Mouse (Mus musculus) C2C12 (cell line): ENCODE data around the gene Shb. TPM values are rescaled to one million over a fixed set of nuclear protein-coding genes. Genes with fewer than 3 reads are reported as not detected.

Source experiments
- H3K27me3 ChIP-seq: one replicate; pipeline ENCODE4 v1.6.1; 2011; ENCODE audit not compliant: control insufficient read depth, insufficient read depth, insufficient read length
- H3K36me3 ChIP-seq: one replicate; pipeline ENCODE4 v1.6.1; 2011; ENCODE audit not compliant: control insufficient read depth, insufficient read depth
- H3K4me3 ChIP-seq: one replicate; pipeline ENCODE4 v1.5.1; 2011; ENCODE audit warnings: mild to moderate bottlenecking, control low read depth; ENCODE audit not compliant: poor library complexity, insufficient read depth, severe bottlenecking
- H3K79me2 ChIP-seq: one replicate; pipeline ENCODE4 v1.6.1; 2011; ENCODE audit not compliant: control insufficient read depth, insufficient read depth
- H3K79me3 ChIP-seq: one replicate; pipeline ENCODE4 v1.6.1; 2011; ENCODE audit warnings: low read depth, control low read depth
- H3ac ChIP-seq: one replicate; pipeline ENCODE3; 2011; ENCODE audit warnings: low read depth; ENCODE audit not compliant: control insufficient read depth, insufficient read length
- CEBPB ChIP-seq: IDR thresholded peaks from one replicate; pipeline ENCODE4 v1.6.1; 2011; ENCODE audit warnings: low read depth, mild to moderate bottlenecking, control low read depth, moderate library complexity
- CTCF ChIP-seq: IDR thresholded peaks from one replicate; pipeline ENCODE4 v1.5.1; 2011; ENCODE audit not compliant: control insufficient read depth, insufficient read depth, insufficient read length
- FOSL1 ChIP-seq: IDR thresholded peaks from one replicate; pipeline ENCODE4 v1.8.0; 2011; ENCODE audit warnings: mild to moderate bottlenecking, low read length; ENCODE audit not compliant: poor library complexity, insufficient read depth, severe bottlenecking
- MAX ChIP-seq: IDR thresholded peaks from one replicate; pipeline ENCODE4 v1.6.1; 2011; ENCODE audit warnings: mild to moderate bottlenecking, control low read depth
- MYOD1 ChIP-seq: IDR thresholded peaks from one replicate; pipeline ENCODE4 v1.6.1; 2011; ENCODE audit warnings: low read depth; ENCODE audit not compliant: control insufficient read depth, insufficient read length
- MYOG ChIP-seq: IDR thresholded peaks from one replicate; pipeline ENCODE4 v1.6.1; 2011; ENCODE audit not compliant: control insufficient read depth, insufficient read length; ENCODE audit errors: extremely low read depth
- USF1 ChIP-seq: IDR thresholded peaks from one replicate; pipeline ENCODE4 v1.6.1; 2011; ENCODE audit warnings: low read depth, mild to moderate bottlenecking, control low read depth, moderate library complexity
- polyA plus RNA-seq: library from polyadenylated mRNA; unstranded; fragments of >200 nt; fragmentation: generic; extraction: Trizol; gene quantifications from one replicate; pipeline ENCODE4 v1.2.1, GENCODE M21; 2012; ENCODE audit warnings: missing spikeins

Shb gene
- polyA plus RNA-seq, 1 experiment = 35.1 TPM

DNA sequence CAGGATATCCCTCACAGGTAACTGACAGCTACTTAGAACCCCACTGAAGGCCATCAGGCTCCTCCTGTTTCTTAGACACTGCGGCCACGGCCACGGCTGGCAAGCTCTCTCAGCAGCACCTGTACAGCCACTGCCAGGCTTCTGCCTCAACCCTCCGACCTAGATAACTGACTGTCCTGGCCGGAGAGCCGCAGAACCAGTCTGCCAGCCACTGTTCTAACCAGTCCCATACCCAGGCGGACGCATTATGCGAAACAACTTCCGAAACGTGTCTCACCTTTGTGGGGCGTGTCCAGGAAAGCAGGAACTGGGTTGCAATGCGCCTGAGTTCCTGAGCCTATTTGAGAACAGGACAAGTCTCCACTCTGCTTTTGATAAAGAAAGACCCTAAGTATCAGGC, 50.0 kb downstream of the Shb start:
- Histone ChIP-seq H3K79me3 (peaks cover 24% of the 10 kb centered on the region), H3K27me3 (no peaks in the 10 kb centered on the region), H3ac (no peak overlapping the region), H3K36me3 (peaks cover 36% of the 10 kb centered on the region), H3K79me2 (peaks cover 93% of the 10 kb centered on the region), H3K4me3 (no peak overlapping the region)
- TF ChIP-seq MAX = no peak
- no peak for TF ChIP-seq CTCF
- TF ChIP-seq USF1 = no peak
- TF ChIP-seq MYOD1 = no peak
- TF ChIP-seq FOSL1 = no peak
- no peak for TF ChIP-seq MYOG
- no peak for TF ChIP-seq CEBPB

DNA sequence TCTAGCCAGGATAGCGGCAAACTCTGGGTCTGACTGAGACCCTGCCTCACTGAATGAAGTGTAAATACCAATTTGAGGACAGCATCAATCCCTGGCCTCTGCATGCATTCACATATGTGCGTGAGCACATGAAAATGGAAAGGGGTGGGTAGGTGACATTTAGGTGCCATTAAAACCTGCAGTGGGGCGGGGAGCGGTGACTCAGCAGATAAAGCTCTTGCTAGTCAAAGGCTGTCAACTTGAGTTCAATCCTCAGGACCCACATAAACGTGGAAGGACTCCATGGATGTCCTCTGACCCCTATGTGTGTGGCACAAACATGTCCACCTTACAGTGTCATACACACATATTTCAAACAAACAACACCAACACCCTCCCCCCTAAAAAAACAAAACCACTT, 50.8 kb downstream of the Shb start:
- H3K27me3 ChIP-seq = no peaks in the 10 kb centered on the region
- peaks cover 18% of the 10 kb centered on the region for H3K79me3 ChIP-seq

DNA sequence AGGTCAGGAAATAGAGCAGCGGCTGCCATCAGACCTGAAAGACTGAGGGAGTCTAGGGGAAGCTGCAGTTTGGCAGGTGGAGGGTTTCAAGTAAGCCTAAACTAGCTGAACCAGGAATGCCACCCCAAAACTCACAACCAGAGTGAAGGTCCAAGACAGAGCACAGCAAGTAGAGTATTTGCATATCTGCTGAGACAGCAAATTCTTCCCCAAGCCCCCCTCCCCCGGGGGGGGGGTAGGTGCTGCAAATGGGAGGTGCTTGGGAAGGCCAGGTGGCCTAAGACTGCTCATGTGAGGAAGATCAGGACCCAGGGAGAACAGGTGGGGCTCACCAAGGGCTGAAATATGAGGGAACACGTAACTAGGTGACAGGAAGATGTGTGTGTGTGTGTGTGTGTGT, 51.7 kb downstream of the Shb start:
- H3K27me3 ChIP-seq = no peaks in the 10 kb centered on the region
- peaks cover 20% of the 10 kb centered on the region for H3K36me3 ChIP-seq
- H3K79me2 ChIP-seq = peaks cover 92% of the 10 kb centered on the region
- H3ac ChIP-seq = no peak overlapping the region
- no peak for TF ChIP-seq USF1
- no peak for TF ChIP-seq MYOD1
- no peak overlapping the region for H3K4me3 ChIP-seq
- peaks cover 16% of the 10 kb centered on the region for H3K79me3 ChIP-seq

More for the DNA sequence above, 50.8 kb downstream of the Shb start:
- Histone ChIP-seq H3K79me2 (peaks cover 92% of the 10 kb centered on the region), H3K36me3 (peaks cover 28% of the 10 kb centered on the region), H3ac (no peak overlapping the region), H3K4me3 (no peak overlapping the region)
- no peak for TF ChIP-seq CTCF
- no peak for TF ChIP-seq USF1
- no peak for TF ChIP-seq FOSL1
- TF ChIP-seq MYOD1 = no peak
- TF ChIP-seq MAX = no peak
- no peak for TF ChIP-seq MYOG
- no peak for TF ChIP-seq CEBPB

DNA sequence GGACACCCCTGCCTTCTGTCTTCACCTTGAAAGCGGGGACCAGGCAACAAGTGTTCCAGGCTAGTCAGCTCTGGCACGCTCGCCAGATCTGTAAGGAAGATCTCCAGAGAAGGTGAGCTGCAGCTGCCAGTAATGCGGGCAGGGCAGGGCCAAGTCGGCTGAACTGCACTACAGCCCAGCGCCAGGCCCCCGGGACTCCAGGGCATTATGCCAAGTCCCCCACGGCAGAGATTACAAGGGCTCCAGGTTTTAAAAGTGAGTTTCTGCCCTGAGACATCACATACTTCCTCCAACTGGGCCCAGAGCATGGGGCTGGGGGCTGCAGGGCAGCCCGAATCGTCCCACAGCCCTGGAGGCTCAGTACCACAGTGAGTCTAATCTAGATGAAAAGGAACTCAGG, 52.8 kb downstream of the Shb start:
- no peak for TF ChIP-seq FOSL1
- no peak for TF ChIP-seq MYOG
- TF ChIP-seq CTCF = no peak
- TF ChIP-seq CEBPB = no peak
- no peak for TF ChIP-seq MAX
- Histone ChIP-seq H3K36me3 (peaks cover 10% of the 10 kb centered on the region), H3K79me3 (peaks cover 16% of the 10 kb centered on the region)

GRCm38 (mm10) chr4:45478178-45478577, 54.1 kb downstream of the Shb start:
- Histone ChIP-seq H3K79me3 (peaks cover 16% of the 10 kb centered on the region), H3K4me3 (no peak overlapping the region), H3K79me2 (peaks cover 89% of the 10 kb centered on the region), H3K27me3 (no peaks in the 10 kb centered on the region), H3K36me3 (peaks cover 5% of the 10 kb centered on the region), H3ac (no peak overlapping the region)
- TF ChIP-seq MYOG (no peak), USF1 (no peak), MYOD1 (no peak), CEBPB (no peak), MAX (no peak), CTCF (no peak), FOSL1 (no peak)

More for the DNA sequence above, 52.8 kb downstream of the Shb start:
- no peak overlapping the region for H3ac ChIP-seq
- H3K79me2 ChIP-seq = peaks cover 91% of the 10 kb centered on the region
- no peaks in the 10 kb centered on the region for H3K27me3 ChIP-seq
- no peak overlapping the region for H3K4me3 ChIP-seq

DNA sequence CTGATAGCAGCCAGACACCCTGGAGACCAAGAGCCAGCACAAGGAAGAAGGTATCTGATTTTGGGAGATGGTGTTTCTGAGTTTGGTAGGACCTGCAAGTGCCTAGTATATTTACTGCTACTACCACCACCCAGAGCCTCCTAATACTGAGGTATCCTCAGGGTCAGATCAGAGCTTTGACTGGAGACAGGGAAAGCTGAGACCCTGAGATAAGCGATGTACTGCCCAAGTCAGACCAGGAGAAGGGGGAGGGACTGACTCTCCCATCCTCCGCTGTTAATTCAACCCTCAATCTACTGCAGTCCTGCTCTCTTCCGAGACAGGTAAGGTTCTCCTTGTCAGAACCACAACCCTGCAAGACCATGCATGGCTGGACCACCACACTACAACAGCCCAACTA, 55.2 kb downstream of the Shb start:
- Histone ChIP-seq H3K79me2 (peaks cover 85% of the 10 kb centered on the region), H3K36me3 (no peaks in the 10 kb centered on the region), H3K4me3 (no peak overlapping the region), H3ac (no peak overlapping the region), H3K79me3 (peaks cover 14% of the 10 kb centered on the region), H3K27me3 (no peaks in the 10 kb centered on the region)
- TF ChIP-seq CEBPB = no peak
- no peak for TF ChIP-seq FOSL1
- TF ChIP-seq MAX = no peak
- no peak for TF ChIP-seq MYOG
- TF ChIP-seq USF1 = no peak
- no peak for TF ChIP-seq CTCF
- TF ChIP-seq MYOD1 = no peak
